Mouse (Mus musculus): ENCODE measurements at regions not wholly inside any gene's neighbourhood (a gene's known extent, or its start where the extent isn't known, plus 50 kb on each side); places are given as distances from the start of the nearest gene placed in this dataset.

- TF ChIP-seq CTCF (IDR thresholded peaks at IDR 0.05; ENCODE audit: extremely low read depth, insufficient read depth, low read length), result no peak
- no peak for TF ChIP-seq POLR2A (IDR thresholded peaks at IDR 0.05; ENCODE audit: extremely low read depth, insufficient read depth, low read length)
Measured at GRCm38 (mm10) chr15:89676366-89676765, 84.6 kb upstream of the Rabl2 start.

Measured in cortical plate, adult 2 months (tissue).